Mouse (Mus musculus) left cerebral cortex, postnatal 36 days (tissue): ENCODE data around the gene Gm49355. TPM values are rescaled to one million over a fixed set of nuclear protein-coding genes. Genes with fewer than 3 reads are reported as not detected.

Source experiments
- total RNA-seq, 2 experiments: library from RNA; stranded (reverse); gene quantifications; 2 replicates each; pipeline ENCODE4 v1.2.3; 2021

Gene Gm49355
- total RNA-seq, 2 experiments from 2014 or later, result not detected

Other genes starting within 250 kb of the Gm49355 start
- 10 to 100 TPM; 27.5 to 29.9 TPM for gene 3830406C13Rik, start 197 bp downstream of the Gm49355 start, total RNA-seq
- gene Fezf2, start 64.2 kb downstream of the Gm49355 start, total RNA-seq, result 10 to 100 TPM; 24.9 to 33.5 TPM